Mouse (Mus musculus): ENCODE results near the gene Igf2bp1.

- no peak for TF ChIP-seq POLR2A (IDR thresholded peaks at IDR 0.05; ENCODE audit: insufficient read depth, low read depth, low read length)
- TF ChIP-seq CTCF (IDR thresholded peaks at IDR 0.05; ENCODE audit: insufficient read depth, low read depth, low read length), result no peak
These were observed 39.2 kb upstream of the Igf2bp1 start for GRCm38 (mm10) chr11:96044803-96045567.
